Mouse (Mus musculus): ENCODE measurements around the gene Sall4. TPM values are rescaled to one million over a fixed set of nuclear protein-coding genes. Genes with fewer than 3 reads are reported as not detected.

The Sall4 gene
- not detected in 2 replicates for polyA plus RNA-seq (2015; fragmentation: Nextera tagmentation; extraction: Ambion mirVana)

- Histone ChIP-seq H3K27ac (no peak within 1 kb of the TSS), H3K36me3 (ENCODE audit: insufficient read depth, low read length) (no peaks in the 10 kb centered on the region), H3K4me2 (ENCODE audit: low read length) (peak within 1 kb of the TSS; percentile 61), H3K27me3 (ENCODE audit: insufficient read depth, low read length) (peaks cover 79% of the 10 kb centered on the region), H3K4me3 (replicated peaks; ENCODE audit: low read depth, low read length) (peak within 1 kb of the TSS; percentile 29), H3K9me3 (replicated peaks; ENCODE audit: low read length) (no peaks in the 10 kb centered on the region), H3K9ac (ENCODE audit: low read depth, low read length) (no peak within 1 kb of the TSS), H3K4me1 (replicated peaks; ENCODE audit: insufficient read depth, low read length) (peaks cover 17% of the 10 kb centered on the region)
- TF ChIP-seq CTCF (IDR thresholded peaks at IDR 0.05; ENCODE audit: low read depth) = no peak
- 15% methylated on average over 10 of the region's 10 CpGs for WGBS
- DNase-seq (ENCODE audit: low spot score) (no peak), ATAC-seq (replicated peaks; ENCODE audit: low FRiP score, low read depth) (no peak)
Measured at GRCm38 (mm10) chr2:168767582-168767981, at the start of gene Sall4. TSS of gene Sall4 (minus strand) at chr2:168767943.

- WGBS = 43% methylated on average over 6 of the region's 6 CpGs
- Histone ChIP-seq H3K9me3 (replicated peaks; ENCODE audit: low read length) (no peaks in the 10 kb centered on the region), H3K36me3 (ENCODE audit: insufficient read depth, low read length) (no peaks in the 10 kb centered on the region), H3K27me3 (ENCODE audit: insufficient read depth, low read length) (peaks cover 10% of the 10 kb centered on the region; the same call in 1 of the 2 replicates), H3K4me3 (replicated peaks; ENCODE audit: low read depth, low read length) (no peak overlapping the region), H3K4me1 (replicated peaks; ENCODE audit: insufficient read depth, low read length) (no peaks in the 10 kb centered on the region), H3K9ac (ENCODE audit: low read depth, low read length) (no peak overlapping the region), H3K27ac (no peak overlapping the region), H3K4me2 (ENCODE audit: low read length) (no peak overlapping the region)
- TF ChIP-seq CTCF (IDR thresholded peaks at IDR 0.05; ENCODE audit: low read depth) = no peak
- ATAC-seq (replicated peaks; ENCODE audit: low FRiP score, low read depth) (no peak), DNase-seq (ENCODE audit: low spot score) (no peak)
Measured at GRCm38 (mm10) chr2:168813243-168813642, 45.5 kb upstream of the Sall4 start.

- H3K36me3 ChIP-seq (ENCODE audit: insufficient read depth, low read length) = no peaks in the 10 kb centered on the region
- H3K4me2 ChIP-seq (ENCODE audit: low read length) = peak overlapping the region; percentile 23; the same call in 1 of the 2 replicates
- 5% methylated on average over 14 of the region's 14 CpGs for WGBS
- peaks cover 10% of the 10 kb centered on the region; the same call in 1 of the 2 replicates for H3K27me3 ChIP-seq (ENCODE audit: insufficient read depth, low read length)
- H3K27ac ChIP-seq = no peak overlapping the region
- no peak for TF ChIP-seq CTCF (IDR thresholded peaks at IDR 0.05; ENCODE audit: low read depth)
- H3K4me3 ChIP-seq (replicated peaks; ENCODE audit: low read depth, low read length) = no peak overlapping the region
- H3K4me1 ChIP-seq (replicated peaks; ENCODE audit: insufficient read depth, low read length) = no peaks in the 10 kb centered on the region
- DNase-seq (ENCODE audit: low spot score) (no peak), ATAC-seq (replicated peaks; ENCODE audit: low FRiP score, low read depth) (no peak)
- no peaks in the 10 kb centered on the region for H3K9me3 ChIP-seq (replicated peaks; ENCODE audit: low read length)
- no peak overlapping the region for H3K9ac ChIP-seq (ENCODE audit: low read depth, low read length)
Measured at GRCm38 (mm10) chr2:168809895-168810294, 42.2 kb upstream of the Sall4 start.

GRCm38 (mm10) chr2:168807681-168808080, 39.9 kb upstream of the Sall4 start:
- no peaks in the 10 kb centered on the region for H3K9me3 ChIP-seq (replicated peaks; ENCODE audit: low read length)
- no peak overlapping the region for H3K4me2 ChIP-seq (ENCODE audit: low read length)
- peaks cover 10% of the 10 kb centered on the region; the same call in 1 of the 2 replicates for H3K27me3 ChIP-seq (ENCODE audit: insufficient read depth, low read length)
- no peak overlapping the region for H3K27ac ChIP-seq
- WGBS = 48% methylated on average over 4 of the region's 4 CpGs
- DNase-seq (ENCODE audit: low spot score) (peak; percentile 7), ATAC-seq (replicated peaks; ENCODE audit: low FRiP score, low read depth) (no peak)
- TF ChIP-seq CTCF (IDR thresholded peaks at IDR 0.05; ENCODE audit: low read depth) = no peak
- no peaks in the 10 kb centered on the region for H3K4me1 ChIP-seq (replicated peaks; ENCODE audit: insufficient read depth, low read length)
- no peak overlapping the region for H3K9ac ChIP-seq (ENCODE audit: low read depth, low read length)
- no peak overlapping the region for H3K4me3 ChIP-seq (replicated peaks; ENCODE audit: low read depth, low read length)
- no peaks in the 10 kb centered on the region for H3K36me3 ChIP-seq (ENCODE audit: insufficient read depth, low read length)

GRCm38 (mm10) chr2:168803849-168804248, 36.1 kb upstream of the Sall4 start:
- no peaks in the 10 kb centered on the region for H3K27me3 ChIP-seq (ENCODE audit: insufficient read depth, low read length)
- no peaks in the 10 kb centered on the region for H3K9me3 ChIP-seq (replicated peaks; ENCODE audit: low read length)
- no peaks in the 10 kb centered on the region for H3K36me3 ChIP-seq (ENCODE audit: insufficient read depth, low read length)
- no peak overlapping the region for H3K27ac ChIP-seq
- no peak overlapping the region for H3K4me2 ChIP-seq (ENCODE audit: low read length)
- no peak overlapping the region for H3K9ac ChIP-seq (ENCODE audit: low read depth, low read length)
- DNase-seq (ENCODE audit: low spot score) = peak; percentile 86
- H3K4me3 ChIP-seq (replicated peaks; ENCODE audit: low read depth, low read length) = no peak overlapping the region
- TF ChIP-seq CTCF (IDR thresholded peaks at IDR 0.05; ENCODE audit: low read depth) = no peak
- H3K4me1 ChIP-seq (replicated peaks; ENCODE audit: insufficient read depth, low read length) = no peaks in the 10 kb centered on the region
- 18% methylated on average over 4 of the region's 4 CpGs for WGBS
- peak; percentile 74 for ATAC-seq (replicated peaks; ENCODE audit: low FRiP score, low read depth)

GRCm38 (mm10) chr2:168799326-168799725, 31.6 kb upstream of the Sall4 start:
- WGBS = 85% methylated on average over 12 of the region's 12 CpGs

GRCm38 (mm10) chr2:168798921-168799320, 31.2 kb upstream of the Sall4 start:
- DNase-seq (ENCODE audit: low spot score) = no peak
- Histone ChIP-seq H3K9ac (ENCODE audit: low read depth, low read length) (no peak overlapping the region), H3K27ac (no peak overlapping the region), H3K9me3 (replicated peaks; ENCODE audit: low read length) (no peaks in the 10 kb centered on the region), H3K4me2 (ENCODE audit: low read length) (no peak overlapping the region), H3K4me1 (replicated peaks; ENCODE audit: insufficient read depth, low read length) (no peaks in the 10 kb centered on the region), H3K36me3 (ENCODE audit: insufficient read depth, low read length) (no peaks in the 10 kb centered on the region), H3K4me3 (replicated peaks; ENCODE audit: low read depth, low read length) (no peak overlapping the region), H3K27me3 (ENCODE audit: insufficient read depth, low read length) (no peaks in the 10 kb centered on the region)
- ATAC-seq (replicated peaks; ENCODE audit: low FRiP score, low read depth) = no peak
- TF ChIP-seq CTCF (IDR thresholded peaks at IDR 0.05; ENCODE audit: low read depth) = no peak
- WGBS = 87% methylated on average over 7 of the region's 7 CpGs

More at GRCm38 (mm10) chr2:168799326-168799725, 31.6 kb upstream of the Sall4 start:
- no peaks in the 10 kb centered on the region for H3K36me3 ChIP-seq (ENCODE audit: insufficient read depth, low read length)
- DNase-seq (ENCODE audit: low spot score) = no peak
- no peaks in the 10 kb centered on the region for H3K27me3 ChIP-seq (ENCODE audit: insufficient read depth, low read length)
- H3K4me3 ChIP-seq (replicated peaks; ENCODE audit: low read depth, low read length) = no peak overlapping the region
- H3K27ac ChIP-seq = no peak overlapping the region
- no peaks in the 10 kb centered on the region for H3K4me1 ChIP-seq (replicated peaks; ENCODE audit: insufficient read depth, low read length)
- no peak overlapping the region for H3K4me2 ChIP-seq (ENCODE audit: low read length)
- H3K9ac ChIP-seq (ENCODE audit: low read depth, low read length) = no peak overlapping the region
- TF ChIP-seq CTCF (IDR thresholded peaks at IDR 0.05; ENCODE audit: low read depth) = no peak
- H3K9me3 ChIP-seq (replicated peaks; ENCODE audit: low read length) = no peaks in the 10 kb centered on the region
- no peak for ATAC-seq (replicated peaks; ENCODE audit: low FRiP score, low read depth)

Measured in kidney, postnatal 0 days (tissue).